Mouse (Mus musculus) spleen, postnatal 10 days (tissue): Measurements from ENCODE around the gene Llgl2.
A peak's percentile ranks its signal among the peaks of the same experiment; 100 is the strongest.

ENCODE experiments used
- DNase-seq, 2 experiments: peaks; one replicate each; pipeline ENCODE4 v3.0.0; 2021 to 2022; ENCODE audit warnings: low spot score in 2 of 2

Llgl2 gene

GRCm38 (mm10) chr11:115876438-115876837 lies 52.6 kb downstream of the Llgl2 start:
- DNase-seq: no peak

GRCm38 (mm10) chr11:115877174-115877755 lies 53.4 kb downstream of the Llgl2 start:
- DNase-seq: no peak

GRCm38 (mm10) chr11:115878071-115878470 lies 54.2 kb downstream of the Llgl2 start:
- no peak for DNase-seq

GRCm38 (mm10) chr11:115881002-115881401 lies 57.2 kb downstream of the Llgl2 start:
- peak; percentile 62 to 76 for DNase-seq

- DNase-seq: no peak
Measured at GRCm38 (mm10) chr11:115883251-115883650, 59.4 kb downstream of the Llgl2 start.

GRCm38 (mm10) chr11:115884361-115884760 lies 60.5 kb downstream of the Llgl2 start:
- no peak for DNase-seq

GRCm38 (mm10) chr11:115885281-115885680 lies 61.4 kb downstream of the Llgl2 start:
- DNase-seq: no peak

- no peak for DNase-seq
Measured at GRCm38 (mm10) chr11:115886446-115886845, 62.6 kb downstream of the Llgl2 start.

GRCm38 (mm10) chr11:115888020-115888419 lies 64.2 kb downstream of the Llgl2 start:
- no peak for DNase-seq

GRCm38 (mm10) chr11:115889159-115889558 lies 65.3 kb downstream of the Llgl2 start:
- no peak for DNase-seq

- no peak for DNase-seq
Measured at GRCm38 (mm10) chr11:115892213-115892612, 68.4 kb downstream of the Llgl2 start.

GRCm38 (mm10) chr11:115893071-115893470 lies 69.2 kb downstream of the Llgl2 start:
- no peak for DNase-seq

- peak in 1 of 2 experiments; percentile 44 for DNase-seq
Measured at GRCm38 (mm10) chr11:115894755-115895520, 71.1 kb downstream of the Llgl2 start.

GRCm38 (mm10) chr11:115898446-115898845 lies 74.6 kb downstream of the Llgl2 start:
- DNase-seq: peak in 1 of 2 experiments; percentile 44

- peak; percentile 83 to 91 for DNase-seq
Measured at GRCm38 (mm10) chr11:115898886-115899285, 75.0 kb downstream of the Llgl2 start.

GRCm38 (mm10) chr11:115899486-115900266 lies 75.8 kb downstream of the Llgl2 start, which contains the start of gene Smim5:
Smim5 (plus strand) TSS chr11:115899966.
- DNase-seq: peak; percentile 69 to 78

GRCm38 (mm10) chr11:115900561-115901337 lies 76.9 kb downstream of the Llgl2 start:
- DNase-seq: peak in 1 of 2 experiments; percentile 69

GRCm38 (mm10) chr11:115901338-115902161 lies 77.7 kb downstream of the Llgl2 start:
- DNase-seq: peak; percentile 61 to 72

GRCm38 (mm10) chr11:115902177-115902576 lies 78.3 kb downstream of the Llgl2 start:
- peak in 1 of 2 experiments; percentile 48 for DNase-seq

GRCm38 (mm10) chr11:115902831-115903230 lies 79.0 kb downstream of the Llgl2 start:
- peak in 1 of 2 experiments; percentile 85 for DNase-seq
